Mouse (Mus musculus) ES-E14 (cell line): ENCODE data around the gene Pik3cd.
A peak's percentile ranks its signal among the peaks of the same experiment; 100 is the strongest.

ENCODE experiments used
- MAFK ChIP-seq: IDR thresholded peaks from 2 replicates; pipeline ENCODE4 v1.6.1; 2014; ENCODE audit warnings: mild to moderate bottlenecking, low read depth, low read length, inconsistent platforms; ENCODE audit not compliant: insufficient read depth
- ZC3H11A ChIP-seq: IDR thresholded peaks from 2 replicates; pipeline ENCODE4 v1.6.1; 2012; ENCODE audit warnings: low read depth, mild to moderate bottlenecking, inconsistent platforms, low read length, borderline replicate concordance
- ZNF384 ChIP-seq: IDR thresholded peaks from 2 replicates; pipeline ENCODE4 v1.6.1; 2012; ENCODE audit warnings: low read depth, low read length, inconsistent platforms

DNA sequence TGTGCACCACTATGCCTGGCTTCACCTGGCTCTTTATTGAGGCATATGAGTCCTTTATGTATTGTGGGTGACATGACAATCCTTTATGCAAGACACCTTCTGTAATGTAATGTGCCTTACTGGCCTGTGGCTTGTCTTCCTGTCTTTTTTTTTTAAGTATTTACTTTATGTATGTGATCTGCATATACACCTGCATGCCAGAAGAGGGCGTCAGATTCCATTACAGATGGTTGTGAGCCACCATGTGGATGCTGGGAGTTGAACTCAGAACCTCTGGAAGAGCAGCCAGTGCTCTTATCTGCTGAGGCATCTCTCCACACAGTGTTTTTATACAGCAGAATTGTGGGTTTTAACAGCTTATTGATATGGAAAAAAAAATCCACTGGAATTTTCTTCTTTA lies 98.5 kb downstream of the Pik3cd start:
- 0 out of 2 replicates have a peak, but pooled peaks have one; percentile 31 for TF ChIP-seq ZNF384
- TF ChIP-seq MAFK = no peak
- no peak for TF ChIP-seq ZC3H11A
